Mouse (Mus musculus) kidney, postnatal 0 days (tissue): ENCODE data around the gene Lrrc46. TPM values are rescaled to one million over a fixed set of nuclear protein-coding genes. Genes with fewer than 3 reads are reported as not detected.

ENCODE experiments used
- ATAC-seq: fragments of 200-750 bp; cut with Nextera tagmentation; replicated peaks from 2 replicates; pipeline ENCODE4 v1.8.0; 2017; ENCODE audit warnings: low read depth, moderate number of reproducible peaks, moderate TSS enrichment, moderate library complexity; ENCODE audit not compliant: low FRiP score
- DNase-seq: peaks from one replicate; pipeline ENCODE4 v3.0.0-alpha.2; 2016; ENCODE audit warnings: low spot score
- H3K27ac ChIP-seq: fragments of 300-500 bp; sonication (generic); 2 replicates; pipeline ENCODE4 v1.5.1; 2014; ENCODE audit warnings: mild to moderate bottlenecking
- H3K27me3 ChIP-seq: fragments of 300-500 bp; sonication (generic); 2 replicates; pipeline ENCODE4 v1.6.1; 2014; ENCODE audit warnings: low read length, mixed read lengths; ENCODE audit not compliant: insufficient read depth
- H3K36me3 ChIP-seq: fragments of 300-500 bp; sonication (generic); 2 replicates; pipeline ENCODE4 v1.6.1; 2014; ENCODE audit warnings: low read length, mixed read lengths; ENCODE audit not compliant: insufficient read depth
- H3K4me1 ChIP-seq: fragments of 300-500 bp; sonication (generic); replicated peaks from 2 replicates; pipeline ENCODE4 v1.6.1; 2014; ENCODE audit warnings: antibody characterized with exemption, low read length, mixed read lengths; ENCODE audit not compliant: insufficient read depth
- H3K4me2 ChIP-seq: fragments of 300-500 bp; sonication (generic); 2 replicates; pipeline ENCODE4 v1.6.1; 2014; ENCODE audit warnings: mild to moderate bottlenecking, low read length, moderate library complexity, mixed read lengths
- H3K4me3 ChIP-seq: fragments of 300-500 bp; sonication (generic); replicated peaks from 2 replicates; pipeline ENCODE4 v1.5.1; 2014; ENCODE audit warnings: low read depth, low read length
- H3K9ac ChIP-seq: fragments of 300-500 bp; sonication (generic); 2 replicates; pipeline ENCODE4 v1.6.1; 2014; ENCODE audit warnings: low read depth, low read length
- H3K9me3 ChIP-seq: fragments of 300-500 bp; sonication (generic); replicated peaks from 2 replicates; pipeline ENCODE4 v1.6.1; 2016; ENCODE audit warnings: low read length, inconsistent platforms, mixed read lengths
- CTCF ChIP-seq: IDR thresholded peaks from 2 replicates; pipeline ENCODE4 v1.5.1; 2016; ENCODE audit warnings: antibody characterized with exemption, low read depth, mild to moderate bottlenecking, moderate library complexity
- WGBS: fragments of 180-500 bp; shearing (Covaris S2); extraction: QIAGEN DNeasy Blood & Tissue Kit; methylation state at CpG from one replicate; pipeline ENCODE4 v1.1.7; 2014; 5-methylcytosine and 5-hydroxymethylcytosine counted together
- polyA plus RNA-seq: library from polyadenylated mRNA; unstranded; fragments of >200 nt; fragmentation: Nextera tagmentation; extraction: Ambion mirVana; gene quantifications from 2 replicates; pipeline ENCODE4 v1.2.1, GENCODE M21; 2015

Lrrc46 gene
- polyA plus RNA-seq, 1 experiment from 2014 or later = 1.2 TPM

DNA sequence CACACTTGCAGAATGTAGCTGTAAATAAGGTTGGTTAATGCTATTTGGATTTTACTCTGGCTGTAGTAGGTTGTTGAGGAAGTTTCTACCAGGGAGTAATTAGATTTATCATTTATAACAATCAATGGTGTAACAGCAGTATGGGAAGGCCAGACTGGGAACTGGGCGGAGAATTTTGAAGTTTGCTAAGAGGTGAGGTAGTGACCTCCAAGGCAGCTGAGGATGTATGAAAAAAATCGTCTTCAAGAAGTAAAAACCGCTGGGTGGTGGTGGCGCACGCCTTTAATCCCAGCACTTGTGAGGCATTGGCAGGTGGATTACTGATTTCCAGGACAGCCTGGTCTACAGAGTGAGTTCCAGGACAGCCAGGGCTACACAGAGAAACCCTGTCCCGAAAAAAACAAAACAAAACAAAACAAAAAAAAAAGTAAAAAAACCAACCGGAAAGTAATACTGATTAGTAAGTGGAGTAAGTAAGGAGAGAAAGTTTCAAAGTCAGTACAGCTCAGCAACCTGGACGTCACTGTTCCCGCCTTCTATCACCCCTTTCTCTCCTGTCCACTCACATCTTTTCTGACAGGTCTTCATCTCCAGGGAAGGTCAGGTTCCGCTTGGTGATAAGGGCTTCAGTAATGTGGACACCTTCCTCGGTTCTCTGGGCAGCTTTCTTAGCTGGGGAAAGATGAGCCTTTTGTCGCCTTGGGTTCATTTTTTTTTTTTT is 746 bp downstream of the Lrrc46 start:
- WGBS = 43% methylated on average over 12 of the region's 12 CpGs
- DNase-seq (no peak), ATAC-seq (no peak)
- 0 out of 2 replicates have a peak, but pooled peaks cover 5% of the 10 kb centered on the region for H3K4me1 ChIP-seq
- no peak for TF ChIP-seq CTCF
- no peaks in the 10 kb centered on the region for H3K9me3 ChIP-seq
- no peaks in the 10 kb centered on the region; the same call in 1 of the 2 replicates for H3K36me3 ChIP-seq
- peak overlapping the region; percentile 90 for H3K4me2 ChIP-seq
- peak overlapping the region; percentile 18; the same call in 1 of the 2 replicates for H3K9ac ChIP-seq
- no peak overlapping the region for H3K27ac ChIP-seq
- peak overlapping the region; percentile 60 for H3K4me3 ChIP-seq
- H3K27me3 ChIP-seq = no peaks in the 10 kb centered on the region

DNA sequence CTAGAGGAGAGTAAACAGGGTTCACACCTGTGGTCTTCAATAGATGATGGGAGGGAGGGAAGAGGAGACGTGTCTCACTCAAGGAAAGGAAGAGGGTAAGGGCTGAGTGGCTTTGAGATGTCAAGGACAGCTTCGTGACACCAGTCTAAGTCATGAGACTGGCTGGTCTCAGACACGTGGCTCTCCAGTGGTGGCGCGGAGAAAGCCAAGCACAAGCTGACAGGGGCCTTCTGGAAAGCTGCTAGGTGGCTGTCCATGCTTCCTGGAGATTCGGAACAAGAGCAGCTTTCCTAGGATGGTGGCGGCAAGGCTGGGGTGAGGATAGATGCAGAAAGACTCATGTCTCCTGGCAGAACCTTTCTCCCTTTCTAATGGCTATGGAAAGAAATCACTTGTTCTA is 2.3 kb downstream of the Lrrc46 start:
- Histone ChIP-seq H3K4me1 (0 out of 2 replicates have a peak, but pooled peaks cover 5% of the 10 kb centered on the region), H3K27ac (no peak overlapping the region), H3K4me2 (no peak overlapping the region), H3K27me3 (no peaks in the 10 kb centered on the region), H3K9ac (no peak overlapping the region), H3K4me3 (no peak overlapping the region), H3K36me3 (no peaks in the 10 kb centered on the region), H3K9me3 (no peaks in the 10 kb centered on the region)
- ATAC-seq (no peak), DNase-seq (no peak)
- no peak for TF ChIP-seq CTCF
- 64% methylated on average over 7 of the region's 7 CpGs for WGBS

DNA sequence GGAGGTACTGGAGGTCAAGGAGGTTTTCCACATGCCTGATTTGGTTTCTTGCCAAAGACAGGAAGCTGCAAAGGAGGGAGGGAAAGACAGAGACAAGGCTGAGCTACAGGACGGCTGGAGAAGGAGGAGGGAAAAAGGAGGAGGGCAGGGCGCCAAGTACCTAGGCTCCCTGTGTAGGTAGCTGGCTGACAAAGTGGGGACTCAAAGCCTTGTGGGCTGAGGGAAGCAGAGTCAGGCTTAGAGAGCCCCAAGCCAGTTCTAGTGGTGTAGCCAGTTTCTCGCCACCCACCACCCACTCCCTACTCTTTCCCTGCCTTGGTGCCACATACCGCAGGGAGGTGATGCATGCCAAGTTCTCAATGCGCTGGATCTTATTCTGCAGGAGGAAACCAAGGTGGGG is 5.1 kb downstream of the Lrrc46 start:
- DNase-seq = no peak
- TF ChIP-seq CTCF = no peak
- no peaks in the 10 kb centered on the region for H3K27me3 ChIP-seq
- no peak for ATAC-seq
- 65% methylated on average over 5 of the region's 5 CpGs for WGBS
- H3K4me1 ChIP-seq = no peaks in the 10 kb centered on the region
- H3K4me2 ChIP-seq = no peak overlapping the region
- H3K4me3 ChIP-seq = no peak overlapping the region
- no peak overlapping the region for H3K27ac ChIP-seq
- no peak overlapping the region for H3K9ac ChIP-seq
- H3K36me3 ChIP-seq = 0 out of 2 replicates have a peak, but pooled peaks cover 4% of the 10 kb centered on the region
- no peaks in the 10 kb centered on the region for H3K9me3 ChIP-seq

DNA sequence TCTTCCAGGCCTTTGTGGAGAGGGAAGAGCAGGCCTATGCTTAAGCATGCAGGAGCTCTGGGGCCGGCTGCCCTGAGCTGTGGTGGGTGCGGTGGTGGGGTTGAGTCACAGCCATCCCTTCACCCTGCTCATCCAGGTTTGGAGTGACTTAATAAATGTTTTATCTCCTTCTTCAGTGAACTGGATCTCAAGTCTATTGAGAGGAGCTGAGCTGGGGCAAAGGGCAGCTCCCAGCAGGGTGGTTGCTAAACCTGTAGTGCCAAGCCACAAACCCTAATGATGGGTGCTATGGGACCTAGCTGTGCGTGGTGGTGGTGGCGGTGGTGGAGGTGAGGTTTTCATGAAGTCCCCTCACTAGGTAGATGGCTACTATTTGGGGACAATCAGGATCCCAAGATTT is 7.4 kb downstream of the Lrrc46 start:
- DNase-seq (no peak), ATAC-seq (no peak)
- no peak for TF ChIP-seq CTCF
- no peaks in the 10 kb centered on the region for H3K27me3 ChIP-seq
- no peak overlapping the region for H3K27ac ChIP-seq
- no peaks in the 10 kb centered on the region for H3K9me3 ChIP-seq
- 86% methylated on average over 4 of the region's 4 CpGs for WGBS
- no peak overlapping the region for H3K9ac ChIP-seq
- H3K4me2 ChIP-seq = no peak overlapping the region
- 0 out of 2 replicates have a peak, but pooled peaks cover 4% of the 10 kb centered on the region for H3K36me3 ChIP-seq
- no peak overlapping the region for H3K4me3 ChIP-seq
- H3K4me1 ChIP-seq = peaks cover 9% of the 10 kb centered on the region; the same call in 1 of the 2 replicates

DNA sequence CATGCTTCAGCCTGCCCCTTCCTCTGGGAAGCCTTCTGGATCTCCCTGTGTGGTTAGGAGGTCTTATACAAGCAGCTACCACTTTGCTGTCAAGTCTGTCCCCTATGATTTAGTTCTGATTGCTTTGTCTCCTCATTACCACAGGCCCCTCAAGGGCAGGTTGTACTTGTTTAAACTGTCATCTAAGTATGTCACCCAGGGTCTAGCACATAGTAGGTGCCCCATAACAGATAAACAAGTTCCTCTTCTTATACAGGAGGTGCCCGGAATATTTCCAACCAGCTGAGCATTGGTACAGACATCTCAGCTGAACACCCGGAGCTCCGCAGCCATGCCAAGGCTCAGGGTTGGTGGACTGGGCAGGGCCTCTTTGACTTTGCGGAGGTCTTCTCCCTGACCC is 8.7 kb downstream of the Lrrc46 start:
- no peak for ATAC-seq
- Histone ChIP-seq H3K4me3 (no peak overlapping the region), H3K36me3 (0 out of 2 replicates have a peak, but pooled peaks cover 4% of the 10 kb centered on the region), H3K4me2 (no peak overlapping the region), H3K27ac (no peak overlapping the region), H3K9me3 (no peaks in the 10 kb centered on the region), H3K27me3 (no peaks in the 10 kb centered on the region), H3K4me1 (peaks cover 9% of the 10 kb centered on the region; the same call in 1 of the 2 replicates), H3K9ac (no peak overlapping the region)
- DNase-seq = no peak
- 93% methylated on average over 4 of the region's 4 CpGs for WGBS
- TF ChIP-seq CTCF = no peak

DNA sequence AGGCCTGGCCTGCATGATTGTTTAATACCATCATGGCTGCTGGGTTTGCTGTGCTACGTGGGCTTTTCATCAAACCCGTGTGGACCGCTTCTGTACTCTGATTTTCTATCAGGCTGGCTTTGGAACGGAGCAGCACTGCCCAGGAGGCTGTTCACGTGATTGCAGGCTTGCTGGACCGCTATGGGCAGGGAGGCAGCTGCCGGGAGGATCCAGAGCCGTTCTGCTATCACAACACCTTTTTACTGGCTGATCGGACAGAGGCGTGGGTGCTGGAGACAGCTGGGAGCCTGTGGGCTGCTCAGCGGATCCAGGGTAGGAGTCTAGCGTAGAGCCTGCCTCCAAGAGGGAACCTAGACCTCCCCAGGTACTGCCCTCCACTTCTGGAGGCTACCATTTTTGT is 9.2 kb downstream of the Lrrc46 start:
- no peaks in the 10 kb centered on the region for H3K9me3 ChIP-seq
- peaks cover 9% of the 10 kb centered on the region; the same call in 1 of the 2 replicates for H3K4me1 ChIP-seq
- H3K4me3 ChIP-seq = no peak overlapping the region
- 69% methylated on average over 12 of the region's 12 CpGs for WGBS
- no peak; the same call in 1 of the 2 replicates for ATAC-seq
- TF ChIP-seq CTCF = no peak
- no peak for DNase-seq
- no peaks in the 10 kb centered on the region for H3K27me3 ChIP-seq
- H3K9ac ChIP-seq = no peak overlapping the region
- no peak overlapping the region for H3K27ac ChIP-seq
- no peak overlapping the region for H3K4me2 ChIP-seq
- 0 out of 2 replicates have a peak, but pooled peaks cover 4% of the 10 kb centered on the region for H3K36me3 ChIP-seq
